Comparison of ENCODE assay signal across 25 mouse cellular contexts in genomic region chr9:53399537-53399936, GRCm38 (mm10). TPM values are rescaled to one million over a fixed set of nuclear protein-coding genes. Genes with fewer than 3 reads are reported as not detected.
DNase-seq lines count a peak whose midpoint lies in the region; ATAC-seq lines count a peak whose summit lies in the region.
"Had no signal": no experiment of that assay in that cellular context is flagged by ENCODE, and none has a peak within 500 bp of the region (broad histone marks: within the 10 kb centered on the region; RNA-seq: fewer than 3 reads in every experiment).

No protein-coding gene starts in this region.

- peak; percentile 51; the same call in 1 of the 2 replicates for ATAC-seq in frontal cortex, adult (ENCODE audit: low TSS enrichment)
- no peak for ATAC-seq in kidney, embryonic 16.5 days (ENCODE audit: low FRiP score, low TSS enrichment)
- ATAC-seq: activated CD4-positive, CD25-positive, alpha-beta regulatory T cell, adult 4 months; forebrain, embryonic 14.5 days; forebrain, postnatal 0 days; hindbrain, embryonic 16.5 days had no signal

- DNase-seq in frontal cortex, adult 2 months (ENCODE audit: extremely low spot score in 1 of 2, low spot score in 1 of 2), result no peak
- no peak for DNase-seq in kidney, postnatal 4 days
- DNase-seq in layer of hippocampus, adult 9-11 months, result peak; percentile 26
- DNase-seq in layer of hippocampus, adult 9-10 months (ENCODE audit: low spot score), result no peak
- peak; percentile 34 for DNase-seq in right cerebral cortex, adult 18-20 months
- DNase-seq in right cerebral cortex, postnatal 36 days (ENCODE audit: low spot score in 2 of 2), result no peak
- DNase-seq: adrenal gland, adult 8-10 months; adrenal gland, postnatal 25 days; cerebellum, adult 18-20 months; cerebellum, adult 9-10 months; cerebellum, postnatal 14 days; forebrain, postnatal 0 days; gastrocnemius, postnatal 10 days; gastrocnemius, postnatal 36 days; heart, postnatal 36 days had no signal

- peaks cover 7% of the 10 kb centered on the region; the same call in 1 of the 2 replicates for H3K36me3 ChIP-seq in kidney, embryonic 16.5 days (ENCODE audit: insufficient read depth, low read length)
- H3K36me3 ChIP-seq: embryonic facial prominence, embryonic 12.5 days; hindbrain, embryonic 10.5 days; hindbrain, embryonic 13.5 days had no signal

- WGBS in kidney, embryonic 16.5 days, result 94% methylated on average over 8 of the region's 8 CpGs

- H3K27me3 ChIP-seq in kidney, embryonic 16.5 days (ENCODE audit: insufficient read depth, low read length), result no peaks in the 10 kb centered on the region
- H3K27me3 ChIP-seq: embryonic facial prominence, embryonic 12.5 days; embryonic facial prominence, embryonic 15.5 days; hindbrain, embryonic 13.5 days had no signal

- H3K27ac ChIP-seq in kidney, embryonic 16.5 days (ENCODE audit: low read length), result peak overlapping the region; percentile 38; the same call in 1 of the 2 replicates
- H3K27ac ChIP-seq: embryonic facial prominence, embryonic 12.5 days; embryonic facial prominence, embryonic 15.5 days; hindbrain, embryonic 10.5 days; hindbrain, embryonic 13.5 days had no signal

- peaks cover 17% of the 10 kb centered on the region for H3K4me1 ChIP-seq in kidney, embryonic 16.5 days (ENCODE audit: insufficient read depth, low read length)

- H3K9ac ChIP-seq in kidney, embryonic 16.5 days (replicated peaks; ENCODE audit: low read length), result no peak overlapping the region
- H3K9ac ChIP-seq: embryonic facial prominence, embryonic 12.5 days; embryonic facial prominence, embryonic 15.5 days; forebrain, postnatal 0 days; hindbrain, embryonic 13.5 days had no signal

- H3K9me3 ChIP-seq in kidney, embryonic 16.5 days (ENCODE audit: low read length), result no peaks in the 10 kb centered on the region
- H3K9me3 ChIP-seq: embryonic facial prominence, embryonic 12.5 days; embryonic facial prominence, embryonic 15.5 days; hindbrain, embryonic 10.5 days; hindbrain, embryonic 13.5 days had no signal

- no peak overlapping the region for H3K4me3 ChIP-seq in kidney, embryonic 16.5 days (ENCODE audit: low read length)
- H3K4me3 ChIP-seq: embryonic facial prominence, embryonic 12.5 days; embryonic facial prominence, embryonic 15.5 days; hindbrain, embryonic 10.5 days; hindbrain, embryonic 13.5 days had no signal

- H3K4me2 ChIP-seq in kidney, embryonic 16.5 days (replicated peaks; ENCODE audit: low read depth, low read length), result no peak overlapping the region
- H3K4me2 ChIP-seq: embryonic facial prominence, embryonic 12.5 days; embryonic facial prominence, embryonic 15.5 days; heart, embryonic 11.5 days; hindbrain, embryonic 13.5 days had no signal

RNA-seq across cellular contexts. Expression of gene 4930550C14Rik, which starts 2.6 kb away (rescaled TPM):
- 0.66 and 1.1 TPM in 2 replicates for polyA plus RNA-seq in frontal cortex, adult 2 months (2012; rRNA removed)
- polyA plus RNA-seq in kidney, embryonic 16.5 days (2015; fragmentation: Nextera tagmentation; extraction: Ambion mirVana), result 2.6 and 2.7 TPM in 2 replicates

RNA-seq across cellular contexts. Expression of gene Kdelc2, which starts 15.7 kb away (rescaled TPM):
- polyA plus RNA-seq in frontal cortex, adult 2 months (2012; rRNA removed), result 4.4 and 4.9 TPM in 2 replicates
- polyA plus RNA-seq in kidney, embryonic 16.5 days (2015; fragmentation: Nextera tagmentation; extraction: Ambion mirVana), result 30.4 and 34.1 TPM in 2 replicates

Comparison
In these comparisons a context has a peak if more than half of its experiments do, and no peak if none do; other contexts are left out.
1. DNase-seq: peak in layer of hippocampus, adult 9-11 months (single experiment) and right cerebral cortex, adult 18-20 months (single experiment); none in frontal cortex, adult 2 months (0 of 2), kidney, postnatal 4 days (0 of 2), layer of hippocampus, adult 9-10 months (single experiment) and right cerebral cortex, postnatal 36 days (0 of 2).